Mouse (Mus musculus): ENCODE measurements around the gene 2010300C02Rik. TPM values are rescaled to one million over a fixed set of nuclear protein-coding genes. Genes with fewer than 3 reads are reported as not detected.
"Not testable (repeated sequence)": the region's sequence is repeated elsewhere in the genome, so short reads cannot be mapped to it uniquely, and the experiment has no call there.

2010300C02Rik gene
- polyA plus RNA-seq, 1 experiment from 2014 or later: 0.81 TPM

DNA sequence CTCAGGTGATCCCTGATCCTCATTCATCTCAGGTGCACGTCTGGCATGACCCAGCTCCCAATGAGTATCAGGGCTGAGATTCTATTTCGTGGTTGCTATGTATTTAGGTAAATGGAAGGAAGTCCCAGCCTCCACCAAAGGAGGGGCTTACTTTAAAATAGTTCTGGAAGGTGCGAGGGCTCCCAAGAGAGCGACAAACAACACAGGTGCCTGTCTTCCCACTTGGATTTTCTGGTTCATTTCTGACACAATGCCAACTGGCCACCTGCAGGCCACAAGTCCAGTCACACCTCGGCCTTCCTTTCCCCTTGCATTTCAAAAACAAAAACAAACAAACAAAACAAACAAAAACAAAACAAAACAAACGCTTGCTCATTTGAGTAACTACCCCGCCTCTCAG, 1.4 kb downstream of the 2010300C02Rik start:
- peaks cover 15% of the 10 kb centered on the region; the same call in 1 of the 2 replicates for H3K27me3 ChIP-seq (ENCODE audit: control insufficient read depth, insufficient read depth, low read length)
- H3K36me3 ChIP-seq (ENCODE audit: control insufficient read depth, insufficient read depth, low read length): no peaks in the 10 kb centered on the region
- ATAC-seq (ENCODE audit: insufficient read depth, low FRiP score, low TSS enrichment) (no peak), DNase-seq (ENCODE audit: low spot score) (no peak)
- H3K4me2 ChIP-seq (ENCODE audit: low read depth): no peak overlapping the region
- H3K27ac ChIP-seq (ENCODE audit: low read depth, low read length): no peak overlapping the region
- peaks cover 8% of the 10 kb centered on the region for H3K4me1 ChIP-seq (ENCODE audit: control insufficient read depth, insufficient read depth, low read length)
- no peak overlapping the region for H3K4me3 ChIP-seq (ENCODE audit: low read depth, low read length)
- WGBS: 54% methylated on average over 7 of the region's 7 CpGs
- H3K9ac ChIP-seq (ENCODE audit: low read length): no peak overlapping the region
- H3K9me3 ChIP-seq (ENCODE audit: control insufficient read depth, low read length): no peaks in the 10 kb centered on the region

DNA sequence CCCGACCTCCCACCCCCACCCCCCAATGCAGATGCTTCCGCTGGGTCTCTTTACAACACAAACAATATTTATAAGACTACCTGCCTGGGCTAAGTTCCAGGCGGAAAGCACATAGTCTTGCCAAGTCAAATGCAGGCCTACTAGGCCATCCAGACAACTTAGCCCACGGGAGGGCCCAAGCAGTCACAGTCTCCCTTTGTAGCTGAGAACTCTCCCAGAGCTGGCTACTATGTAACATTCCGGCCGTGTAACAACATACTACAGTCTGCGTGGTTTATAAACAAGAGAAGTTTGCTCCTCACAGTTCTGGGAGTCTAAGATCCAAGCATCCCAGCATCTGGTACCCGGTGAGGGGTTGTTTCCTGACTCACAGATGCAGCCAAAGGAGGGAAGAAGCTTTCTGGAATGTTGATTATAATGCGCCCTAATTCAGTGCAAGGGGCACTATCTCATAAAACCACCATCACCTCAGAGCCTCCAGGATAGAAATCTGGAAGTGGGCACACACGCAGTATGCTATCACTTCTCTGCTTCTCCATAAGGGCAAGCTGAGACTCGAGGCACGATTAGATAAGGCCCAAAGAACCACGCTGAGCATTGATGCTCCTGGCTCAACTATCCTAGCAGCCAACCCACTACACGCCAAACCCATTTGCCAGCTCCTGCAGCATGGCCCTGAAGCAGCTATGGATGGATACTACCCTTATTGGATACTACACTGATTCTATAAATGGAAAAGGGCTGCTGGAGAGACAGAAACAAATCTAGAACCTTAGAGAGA, 2.3 kb downstream of the 2010300C02Rik start:
- Histone ChIP-seq H3K9me3 (ENCODE audit: control insufficient read depth, low read length) (no peaks in the 10 kb centered on the region), H3K4me3 (ENCODE audit: low read depth, low read length) (no peak overlapping the region), H3K27ac (ENCODE audit: low read depth, low read length) (no peak overlapping the region), H3K4me1 (ENCODE audit: control insufficient read depth, insufficient read depth, low read length) (peaks cover 8% of the 10 kb centered on the region), H3K9ac (ENCODE audit: low read length) (no peak overlapping the region), H3K36me3 (ENCODE audit: control insufficient read depth, insufficient read depth, low read length) (no peaks in the 10 kb centered on the region), H3K27me3 (ENCODE audit: control insufficient read depth, insufficient read depth, low read length) (peaks cover 15% of the 10 kb centered on the region; the same call in 1 of the 2 replicates), H3K4me2 (ENCODE audit: low read depth) (no peak overlapping the region)
- ATAC-seq (ENCODE audit: insufficient read depth, low FRiP score, low TSS enrichment): no peak
- WGBS: 80% methylated on average over 14 of the region's 14 CpGs
- no peak for DNase-seq (ENCODE audit: low spot score)

DNA sequence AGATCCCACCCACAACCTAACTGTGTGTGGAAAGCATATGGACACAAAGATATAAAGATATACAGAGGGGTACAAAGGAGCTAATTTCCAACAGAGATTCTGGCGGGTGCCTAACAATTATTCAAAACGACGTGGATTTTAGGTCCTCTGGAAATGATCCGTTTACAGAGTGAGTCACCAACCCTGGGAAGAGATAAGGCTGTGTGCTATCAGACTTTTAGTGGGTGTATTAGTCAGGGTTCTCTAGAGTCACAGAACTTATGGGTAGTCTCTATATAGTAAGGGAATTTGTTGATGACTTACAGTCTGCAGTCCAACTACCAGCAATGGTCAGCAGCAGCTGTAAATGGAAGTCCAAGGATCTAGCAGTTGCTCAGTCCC, 7.5 kb downstream of the 2010300C02Rik start:
- not testable (repeated sequence) for H3K4me1 ChIP-seq (ENCODE audit: control insufficient read depth, insufficient read depth, low read length); H3K27me3 ChIP-seq (ENCODE audit: control insufficient read depth, insufficient read depth, low read length); H3K4me3 ChIP-seq (ENCODE audit: low read depth, low read length); ATAC-seq (ENCODE audit: insufficient read depth, low FRiP score, low TSS enrichment); H3K36me3 ChIP-seq (ENCODE audit: control insufficient read depth, insufficient read depth, low read length); H3K27ac ChIP-seq (ENCODE audit: low read depth, low read length); H3K9me3 ChIP-seq (ENCODE audit: control insufficient read depth, low read length); H3K4me2 ChIP-seq (ENCODE audit: low read depth); H3K9ac ChIP-seq (ENCODE audit: low read length); DNase-seq (ENCODE audit: low spot score)
- 87% methylated on average over 4 of the region's 4 CpGs for WGBS

DNA sequence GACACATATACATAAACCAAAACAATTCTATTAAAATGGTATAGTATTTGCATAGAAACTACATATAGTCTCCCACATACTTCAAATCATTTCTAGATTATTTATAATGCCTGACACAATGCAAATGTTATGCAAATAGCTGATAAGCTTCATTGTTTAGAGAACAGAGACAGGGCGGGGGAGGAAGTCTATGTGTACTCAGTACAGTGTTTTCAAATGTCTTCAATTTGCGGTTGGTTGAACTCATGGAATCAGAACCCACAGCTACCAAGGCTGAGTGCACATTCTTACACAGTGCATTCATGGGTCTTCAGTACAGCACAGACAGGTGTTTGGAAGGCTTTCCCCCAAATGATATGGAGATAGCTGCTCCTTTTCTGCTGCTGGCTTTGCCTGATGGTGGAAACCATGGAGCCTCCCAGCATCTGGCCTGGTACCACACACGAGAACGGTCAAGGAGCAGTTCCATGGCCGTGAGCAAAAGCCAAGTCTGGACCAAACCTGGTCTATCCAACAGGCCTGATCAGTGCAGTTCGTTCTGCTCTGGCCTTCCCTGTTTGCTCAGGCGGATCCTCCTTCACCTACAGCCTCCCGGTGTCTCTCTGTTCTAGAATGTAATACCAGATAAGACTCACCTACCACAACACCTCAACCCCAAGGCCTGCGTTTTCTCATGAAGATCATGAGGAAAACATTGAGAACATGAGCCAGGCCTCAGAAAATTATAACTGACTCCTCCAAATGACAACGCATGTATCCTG, 8.1 kb downstream of the 2010300C02Rik start:
- ATAC-seq (ENCODE audit: insufficient read depth, low FRiP score, low TSS enrichment) (no peak), DNase-seq (ENCODE audit: low spot score) (no peak)
- H3K9me3 ChIP-seq (ENCODE audit: control insufficient read depth, low read length): no peaks in the 10 kb centered on the region
- H3K27ac ChIP-seq (ENCODE audit: low read depth, low read length): no peak overlapping the region
- no peaks in the 10 kb centered on the region for H3K27me3 ChIP-seq (ENCODE audit: control insufficient read depth, insufficient read depth, low read length)
- H3K36me3 ChIP-seq (ENCODE audit: control insufficient read depth, insufficient read depth, low read length): no peaks in the 10 kb centered on the region
- H3K4me2 ChIP-seq (ENCODE audit: low read depth): no peak overlapping the region
- H3K4me1 ChIP-seq (ENCODE audit: control insufficient read depth, insufficient read depth, low read length): no peaks in the 10 kb centered on the region
- no peak overlapping the region for H3K4me3 ChIP-seq (ENCODE audit: low read depth, low read length)
- H3K9ac ChIP-seq (ENCODE audit: low read length): no peak overlapping the region
- WGBS: 90% methylated on average over 10 of the region's 10 CpGs

DNA sequence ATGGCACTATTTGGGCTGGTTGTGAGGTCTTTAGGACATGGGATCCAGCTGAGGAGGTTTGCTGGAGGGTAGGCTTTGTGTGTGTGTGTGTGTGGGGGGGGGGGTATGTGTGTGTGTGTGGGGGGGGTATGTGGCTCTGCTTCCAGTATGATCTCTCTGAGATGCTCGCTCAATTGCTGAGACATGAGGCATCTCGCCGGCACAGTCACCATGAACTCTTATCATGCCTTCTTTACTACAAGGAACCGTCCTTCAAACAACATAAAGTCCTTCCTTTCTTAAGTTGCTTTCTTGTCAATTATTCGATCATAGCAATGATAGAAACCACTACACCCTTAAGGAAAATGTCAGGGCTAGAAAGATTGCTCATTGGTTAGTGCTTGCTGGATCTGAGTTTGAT, 8.8 kb downstream of the 2010300C02Rik start:
- DNase-seq (ENCODE audit: low spot score) (no peak), ATAC-seq (ENCODE audit: insufficient read depth, low FRiP score, low TSS enrichment) (no peak)
- Histone ChIP-seq H3K27ac (ENCODE audit: low read depth, low read length) (no peak overlapping the region), H3K9me3 (ENCODE audit: control insufficient read depth, low read length) (no peaks in the 10 kb centered on the region), H3K4me1 (ENCODE audit: control insufficient read depth, insufficient read depth, low read length) (no peaks in the 10 kb centered on the region), H3K36me3 (ENCODE audit: control insufficient read depth, insufficient read depth, low read length) (no peaks in the 10 kb centered on the region), H3K9ac (ENCODE audit: low read length) (no peak overlapping the region), H3K27me3 (ENCODE audit: control insufficient read depth, insufficient read depth, low read length) (no peaks in the 10 kb centered on the region), H3K4me3 (ENCODE audit: low read depth, low read length) (no peak overlapping the region), H3K4me2 (ENCODE audit: low read depth) (no peak overlapping the region)
- 90% methylated on average over 5 of the region's 5 CpGs for WGBS

DNA sequence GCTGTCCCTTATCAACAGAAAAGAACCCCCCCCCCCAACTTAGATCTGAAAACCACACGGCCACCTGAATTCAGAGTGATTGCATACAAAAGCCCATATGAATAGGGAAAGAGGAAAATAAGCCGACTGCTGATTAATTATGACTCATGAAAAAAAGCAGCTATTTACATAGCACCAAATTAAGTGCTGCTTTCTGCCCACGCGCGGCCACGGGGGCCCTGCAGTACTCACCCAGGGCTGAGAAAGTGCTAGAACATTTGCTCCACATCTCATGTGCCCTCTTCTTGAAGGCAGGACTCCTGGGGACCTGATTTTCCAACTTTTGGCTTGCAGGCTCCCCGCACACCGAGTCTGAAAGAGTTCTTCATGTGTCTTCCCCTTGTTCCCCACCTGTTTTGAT, 10.1 kb downstream of the 2010300C02Rik start:
- Histone ChIP-seq H3K9ac (ENCODE audit: low read length) (no peak overlapping the region), H3K36me3 (ENCODE audit: control insufficient read depth, insufficient read depth, low read length) (no peaks in the 10 kb centered on the region), H3K9me3 (ENCODE audit: control insufficient read depth, low read length) (no peaks in the 10 kb centered on the region), H3K27ac (ENCODE audit: low read depth, low read length) (no peak overlapping the region), H3K4me2 (ENCODE audit: low read depth) (no peak overlapping the region), H3K4me3 (ENCODE audit: low read depth, low read length) (no peak overlapping the region), H3K27me3 (ENCODE audit: control insufficient read depth, insufficient read depth, low read length) (no peaks in the 10 kb centered on the region), H3K4me1 (ENCODE audit: control insufficient read depth, insufficient read depth, low read length) (no peaks in the 10 kb centered on the region)
- DNase-seq (ENCODE audit: low spot score) (no peak), ATAC-seq (ENCODE audit: insufficient read depth, low FRiP score, low TSS enrichment) (no peak)
- 88% methylated on average over 8 of the region's 8 CpGs for WGBS

DNA sequence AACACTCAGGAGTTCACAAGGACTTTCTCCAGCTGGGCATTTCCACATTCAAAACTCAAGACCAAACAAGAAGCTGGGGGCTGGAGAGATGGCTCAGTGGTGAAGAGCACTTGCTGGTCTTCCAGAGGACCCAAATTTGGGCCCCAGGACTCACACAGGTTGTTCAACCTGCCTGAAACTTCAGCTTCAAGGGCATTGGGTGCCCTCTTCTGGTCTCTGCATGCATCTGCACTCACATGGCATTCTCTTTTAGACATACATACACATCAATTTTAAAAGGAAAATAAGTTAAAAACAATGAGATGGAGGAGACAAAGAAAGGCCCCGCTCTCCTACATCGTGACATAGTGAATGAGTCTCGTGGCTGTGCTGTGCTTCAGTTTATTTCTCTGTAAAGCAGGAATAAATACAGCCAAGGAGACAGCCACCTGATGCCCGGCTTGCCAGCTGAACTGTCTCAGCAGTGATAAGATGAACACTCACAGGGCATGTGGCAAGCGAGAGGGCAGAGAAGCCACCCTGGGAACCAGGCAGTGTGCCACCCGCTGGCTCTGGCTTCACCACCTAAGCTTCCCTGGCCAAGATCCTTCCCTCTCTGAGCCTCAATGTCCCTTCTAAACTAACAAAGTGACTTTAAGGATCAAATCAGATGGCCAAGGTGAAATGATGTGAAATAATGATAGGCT, 11.5 kb downstream of the 2010300C02Rik start:
- ATAC-seq (ENCODE audit: insufficient read depth, low FRiP score, low TSS enrichment): no peak
- WGBS: 91% methylated on average over 6 of the region's 6 CpGs
- no peaks in the 10 kb centered on the region for H3K9me3 ChIP-seq (ENCODE audit: control insufficient read depth, low read length)
- DNase-seq (ENCODE audit: low spot score): no peak
- H3K4me1 ChIP-seq (ENCODE audit: control insufficient read depth, insufficient read depth, low read length): no peaks in the 10 kb centered on the region
- H3K36me3 ChIP-seq (ENCODE audit: control insufficient read depth, insufficient read depth, low read length): no peaks in the 10 kb centered on the region
- H3K27me3 ChIP-seq (ENCODE audit: control insufficient read depth, insufficient read depth, low read length): no peaks in the 10 kb centered on the region
- H3K4me2 ChIP-seq (ENCODE audit: low read depth): no peak overlapping the region
- no peak overlapping the region for H3K9ac ChIP-seq (ENCODE audit: low read length)
- no peak overlapping the region for H3K4me3 ChIP-seq (ENCODE audit: low read depth, low read length)
- H3K27ac ChIP-seq (ENCODE audit: low read depth, low read length): no peak overlapping the region

DNA sequence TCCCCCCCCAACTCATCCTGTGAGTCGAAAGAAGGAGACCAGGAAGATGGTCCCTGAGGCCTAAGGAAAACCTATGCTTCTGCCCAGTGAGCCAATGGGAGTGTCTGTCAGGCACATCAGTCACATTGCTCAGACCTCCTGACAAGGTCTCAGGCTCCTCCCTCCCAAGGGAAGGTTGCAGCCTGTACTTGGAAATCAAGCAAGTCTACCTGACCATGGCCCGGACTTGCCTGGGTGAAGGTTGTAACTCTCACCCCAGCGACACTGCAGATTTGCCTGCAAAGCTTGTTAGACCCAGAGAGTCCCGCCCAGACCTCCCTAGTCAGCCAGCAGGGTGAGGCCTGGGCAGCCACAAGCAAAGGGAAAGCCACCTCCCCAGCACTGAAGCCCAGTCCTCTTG, 17.6 kb downstream of the 2010300C02Rik start:
- no peak overlapping the region for H3K9ac ChIP-seq (ENCODE audit: low read length)
- ATAC-seq (ENCODE audit: insufficient read depth, low FRiP score, low TSS enrichment) (no peak), DNase-seq (ENCODE audit: low spot score) (no peak)
- WGBS: 70% methylated on average over 4 of the region's 4 CpGs
- no peak overlapping the region for H3K27ac ChIP-seq (ENCODE audit: low read depth, low read length)
- no peaks in the 10 kb centered on the region for H3K27me3 ChIP-seq (ENCODE audit: control insufficient read depth, insufficient read depth, low read length)
- no peaks in the 10 kb centered on the region for H3K9me3 ChIP-seq (ENCODE audit: control insufficient read depth, low read length)
- H3K4me1 ChIP-seq (ENCODE audit: control insufficient read depth, insufficient read depth, low read length): no peaks in the 10 kb centered on the region
- no peak overlapping the region for H3K4me2 ChIP-seq (ENCODE audit: low read depth)
- no peak overlapping the region for H3K4me3 ChIP-seq (ENCODE audit: low read depth, low read length)
- no peaks in the 10 kb centered on the region for H3K36me3 ChIP-seq (ENCODE audit: control insufficient read depth, insufficient read depth, low read length)
